Mouse (Mus musculus): ENCODE data around the gene Smoc1.

The Smoc1 gene

GRCm38 (mm10) chr12:81167142-81167541 is 140.5 kb downstream of the Smoc1 start:
- no peak for DNase-seq (ENCODE audit: low spot score in 2 of 2)

- no peak for DNase-seq (ENCODE audit: low spot score in 2 of 2)
Measured at GRCm38 (mm10) chr12:81168031-81168430, 141.4 kb downstream of the Smoc1 start.

DNA sequence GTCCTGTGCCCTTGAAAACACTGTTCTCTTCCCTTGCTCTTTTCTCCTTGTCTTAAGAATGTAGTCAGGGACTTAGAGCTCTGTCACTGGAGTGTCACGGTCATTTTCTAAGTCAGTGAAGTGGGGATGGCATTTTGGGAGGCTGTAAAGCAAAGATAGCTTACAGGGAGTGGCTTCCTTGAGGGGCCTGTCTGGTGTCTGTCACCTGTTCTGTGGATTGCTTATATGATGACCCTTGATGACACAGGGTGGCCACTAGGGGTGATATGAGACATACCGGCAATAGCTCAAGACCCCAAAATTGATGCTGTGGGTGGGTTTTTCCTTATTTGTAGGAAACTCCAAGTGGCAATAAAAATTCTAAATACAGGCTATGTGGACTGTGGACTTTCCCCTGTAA is 141.9 kb downstream of the Smoc1 start:
- DNase-seq (ENCODE audit: low spot score in 2 of 2), result no peak

DNA sequence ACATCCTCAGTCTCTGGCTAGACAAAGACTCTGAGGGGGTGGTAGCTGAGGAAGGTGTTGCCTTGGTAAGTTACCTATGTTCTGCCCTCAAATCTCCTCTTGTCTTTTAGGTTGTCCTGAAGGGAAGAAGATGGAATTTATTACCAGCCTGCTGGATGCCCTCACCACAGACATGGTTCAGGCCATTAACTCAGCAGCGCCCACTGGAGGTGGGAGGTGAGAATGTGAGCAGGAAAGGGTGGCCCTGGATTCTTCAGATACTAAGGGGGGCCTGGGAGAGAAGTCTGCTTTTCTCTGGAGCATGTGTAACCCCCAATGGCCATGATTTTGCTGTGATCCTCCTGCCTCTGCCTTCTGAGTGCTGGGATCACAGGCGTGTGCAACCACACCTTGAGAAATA is 143.5 kb downstream of the Smoc1 start:
- no peak for DNase-seq (ENCODE audit: low spot score in 2 of 2)

GRCm38 (mm10) chr12:81173011-81173410 is 146.4 kb downstream of the Smoc1 start:
- no peak for DNase-seq (ENCODE audit: low spot score in 2 of 2)

GRCm38 (mm10) chr12:81173893-81174292 is 147.3 kb downstream of the Smoc1 start:
- no peak for DNase-seq (ENCODE audit: low spot score in 2 of 2)

DNA sequence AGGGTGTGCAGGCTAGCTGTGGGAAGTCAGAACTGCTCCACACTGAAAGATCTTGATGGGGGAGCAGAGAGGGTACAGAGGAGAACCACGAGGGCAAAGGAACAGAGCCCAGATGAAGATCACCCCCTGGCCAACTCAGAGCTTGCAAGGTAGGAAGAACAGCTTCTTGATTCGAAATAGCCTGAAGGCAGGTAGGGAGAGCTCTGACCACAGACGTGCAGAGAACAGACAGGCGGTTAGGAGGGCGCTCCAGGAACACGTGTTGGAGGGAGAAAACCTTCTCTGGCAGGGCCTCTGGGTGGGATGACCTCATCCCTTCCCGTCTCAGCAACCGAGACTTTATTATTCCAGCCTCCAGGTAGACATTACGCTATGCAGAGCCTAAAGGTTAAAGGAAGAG is 148.6 kb downstream of the Smoc1 start:
- no peak for DNase-seq (ENCODE audit: low spot score in 2 of 2)

- DNase-seq (ENCODE audit: low spot score in 2 of 2), result peak; percentile 62 to 78
Measured at GRCm38 (mm10) chr12:81182073-81182472, 155.5 kb downstream of the Smoc1 start.

DNA sequence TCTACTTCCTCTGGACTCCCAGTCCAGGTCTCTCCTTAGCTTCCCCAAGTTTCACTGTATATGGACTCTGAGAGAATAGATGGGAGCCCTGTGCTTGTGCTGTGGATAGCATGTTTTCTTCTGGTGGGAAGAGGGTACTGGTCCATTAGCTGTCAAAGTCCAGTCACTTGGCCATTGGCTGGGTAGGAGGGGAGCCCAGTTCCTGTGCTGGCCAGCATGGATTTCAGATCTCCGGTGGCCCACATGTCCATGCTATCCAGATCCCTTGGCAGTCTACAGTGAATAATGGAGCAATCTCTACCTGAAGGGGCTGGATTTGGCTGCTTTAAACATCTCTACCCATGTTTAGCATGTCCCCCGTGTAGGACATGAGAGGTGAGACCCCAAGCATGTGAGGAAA is 158.4 kb downstream of the Smoc1 start:
- DNase-seq (ENCODE audit: low spot score in 2 of 2), result no peak

- DNase-seq (ENCODE audit: low spot score in 2 of 2), result no peak
Measured at GRCm38 (mm10) chr12:81186081-81186480, 159.5 kb downstream of the Smoc1 start.

DNA sequence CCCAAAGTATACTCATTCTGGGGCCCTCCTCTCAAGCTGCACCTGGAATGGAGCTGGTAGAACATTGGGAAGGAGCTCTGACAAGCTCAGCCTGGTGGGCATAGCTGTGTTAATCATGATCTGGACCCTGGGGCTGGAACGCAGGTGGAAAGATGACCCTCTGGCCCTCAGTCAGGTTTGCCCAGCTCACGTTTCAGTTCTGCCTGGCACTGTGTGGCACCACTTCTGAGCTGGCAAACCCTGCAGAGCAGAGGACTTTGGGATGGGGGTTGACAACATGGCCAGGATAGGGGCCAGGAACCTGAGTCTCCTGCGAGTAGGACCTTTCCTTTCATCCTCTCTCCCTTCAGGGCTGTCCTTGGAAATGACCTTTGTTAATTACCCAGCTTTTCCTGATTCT is 160.1 kb downstream of the Smoc1 start:
- DNase-seq (ENCODE audit: low spot score in 2 of 2), result no peak

DNA sequence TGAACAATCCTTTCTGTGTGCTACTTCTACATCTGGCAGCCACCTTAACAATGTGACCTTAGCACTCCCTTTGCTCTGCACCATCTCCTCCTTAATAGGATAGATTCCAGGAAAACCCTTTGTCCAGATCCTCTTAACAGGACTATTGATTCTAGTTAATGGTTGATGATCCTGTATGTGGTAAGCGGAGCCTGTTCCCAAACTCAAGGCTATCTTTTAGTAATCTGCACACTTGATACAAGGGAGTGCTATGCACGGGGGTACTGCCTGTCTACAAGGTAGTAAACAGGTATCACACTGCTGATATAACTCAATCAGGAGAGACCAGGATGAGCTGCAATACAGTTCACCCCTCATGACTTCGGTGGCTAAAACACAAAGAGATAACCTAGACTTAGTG is 161.8 kb downstream of the Smoc1 start:
- DNase-seq (ENCODE audit: low spot score in 2 of 2), result no peak

DNA sequence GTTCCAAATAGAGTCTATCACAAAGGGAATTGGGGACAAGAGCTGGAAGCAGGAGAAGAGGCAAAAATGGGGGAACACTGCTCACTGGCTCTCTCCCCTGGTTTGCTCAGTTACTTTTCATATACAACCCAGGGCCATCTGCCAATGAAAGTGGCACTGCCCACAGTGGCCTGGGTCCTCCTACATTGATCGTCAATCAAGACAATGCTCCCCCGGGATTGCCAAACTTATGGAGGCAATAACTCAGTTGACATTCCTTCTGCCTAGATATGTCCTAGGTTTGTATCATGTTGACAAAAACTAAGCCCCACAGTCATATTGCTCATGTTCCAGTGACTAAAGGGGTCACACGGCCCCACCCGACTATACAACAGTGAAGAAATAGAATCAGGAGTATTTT is 162.4 kb downstream of the Smoc1 start:
- DNase-seq (ENCODE audit: low spot score in 2 of 2), result no peak

- no peak for DNase-seq (ENCODE audit: low spot score in 2 of 2)
Measured at GRCm38 (mm10) chr12:81189636-81190035, 163.0 kb downstream of the Smoc1 start.

- DNase-seq (ENCODE audit: low spot score in 2 of 2), result no peak
Measured at GRCm38 (mm10) chr12:81193968-81194367, 167.4 kb downstream of the Smoc1 start.

GRCm38 (mm10) chr12:81197468-81198075 is 171.0 kb downstream of the Smoc1 start:
- no peak for DNase-seq (ENCODE audit: low spot score in 2 of 2)

GRCm38 (mm10) chr12:81199280-81199955 is 172.8 kb downstream of the Smoc1 start:
- peak; percentile 63 to 86 for DNase-seq (ENCODE audit: low spot score in 2 of 2)

- no peak for DNase-seq (ENCODE audit: low spot score in 2 of 2)
Measured at GRCm38 (mm10) chr12:81203226-81203625, 176.6 kb downstream of the Smoc1 start.

GRCm38 (mm10) chr12:81205619-81206560 is 179.3 kb downstream of the Smoc1 start:
- DNase-seq (ENCODE audit: low spot score in 2 of 2), result no peak

- no peak for DNase-seq (ENCODE audit: low spot score in 2 of 2)
Measured at GRCm38 (mm10) chr12:81208559-81208958, 182.0 kb downstream of the Smoc1 start.

GRCm38 (mm10) chr12:81219339-81219738 is 192.7 kb downstream of the Smoc1 start:
- DNase-seq (ENCODE audit: low spot score in 2 of 2), result no peak

GRCm38 (mm10) chr12:81223276-81223675 is 196.7 kb downstream of the Smoc1 start:
- no peak for DNase-seq (ENCODE audit: low spot score in 2 of 2)

- DNase-seq (ENCODE audit: low spot score in 2 of 2), result no peak
Measured at GRCm38 (mm10) chr12:81224843-81225242, 198.2 kb downstream of the Smoc1 start.
